Mouse (Mus musculus) olfactory bulb, adult 2 months (tissue): Measurements from ENCODE around the gene Gm9376. TPM values are rescaled to one million over a fixed set of nuclear protein-coding genes. Genes with fewer than 3 reads are reported as not detected.

ENCODE experiments used
- H3K27ac ChIP-seq: fragments of 200-500 bp; 2 replicates; pipeline ENCODE4 v1.5.1; 2012; ENCODE audit warnings: low read depth, low read length; ENCODE audit not compliant: insufficient read depth
- H3K4me1 ChIP-seq: fragments of 200-500 bp; 2 replicates; pipeline ENCODE4 v1.6.1; 2012; ENCODE audit warnings: low read length; ENCODE audit not compliant: control insufficient read depth, insufficient read depth
- H3K4me3 ChIP-seq: fragments of 200-500 bp; 2 replicates; pipeline ENCODE4 v1.5.1; 2012; ENCODE audit warnings: mild to moderate bottlenecking, low read depth, low read length, moderate library complexity; ENCODE audit not compliant: insufficient read depth
- CTCF ChIP-seq: fragments of 200-500 bp; IDR thresholded peaks from 2 replicates; pipeline ENCODE4 v1.5.1; 2012; ENCODE audit warnings: low read depth, mild to moderate bottlenecking, low read length, moderate library complexity; ENCODE audit not compliant: insufficient read depth
- POLR2A ChIP-seq: fragments of 200-500 bp; IDR thresholded peaks from 2 replicates; pipeline ENCODE4 v1.6.1; 2012; ENCODE audit warnings: mild to moderate bottlenecking, low read depth, low read length, moderate library complexity; ENCODE audit not compliant: insufficient read depth
- WGBS: fragments of 180-500 bp; shearing (Covaris S2); methylation state at CpG from one replicate; pipeline ENCODE4 v1.1.7; 2018; 5-methylcytosine and 5-hydroxymethylcytosine counted together
- polyA plus RNA-seq: library from polyadenylated mRNA; stranded (reverse); fragments of >200 nt; gene quantifications from 2 replicates; pipeline ENCODE4 v1.2.4, GENCODE M21; 2012; ENCODE audit warnings: low replicate concordance; ENCODE audit not compliant: missing spikeins, insufficient read depth, insufficient read length

The Gm9376 gene
- polyA plus RNA-seq = not detected in 2 replicates

DNA sequence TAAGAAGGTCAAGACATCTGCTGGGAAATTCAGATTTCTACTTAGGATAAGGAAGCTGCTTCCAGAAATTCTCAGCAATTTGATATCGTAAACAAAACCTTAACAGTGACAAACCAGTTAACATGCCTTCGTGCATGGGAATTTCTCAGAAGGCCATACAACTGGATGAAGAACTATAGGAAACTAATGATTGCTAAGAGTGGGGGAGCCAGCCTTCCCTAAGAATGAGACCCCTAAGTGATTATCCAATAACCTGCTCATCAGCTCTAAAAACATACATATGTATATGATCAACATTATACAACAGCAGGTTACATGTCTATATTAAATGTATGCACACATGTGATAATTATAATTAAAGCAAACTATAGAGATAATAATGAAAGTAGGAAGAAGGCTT, at the start of gene Gm9376:
Gene Gm9376, plus strand, starts transcription at position 301 of the 400 bp plus-strand sequence.
- no peak within 1 kb of the TSS for H3K27ac ChIP-seq
- 92% methylated on average over 2 of the region's 2 CpGs for WGBS
- no peak within 1 kb of the TSS for H3K4me3 ChIP-seq
- no peak for TF ChIP-seq CTCF
- no peak for TF ChIP-seq POLR2A
- H3K4me1 ChIP-seq = no peaks in the 10 kb centered on the region

DNA sequence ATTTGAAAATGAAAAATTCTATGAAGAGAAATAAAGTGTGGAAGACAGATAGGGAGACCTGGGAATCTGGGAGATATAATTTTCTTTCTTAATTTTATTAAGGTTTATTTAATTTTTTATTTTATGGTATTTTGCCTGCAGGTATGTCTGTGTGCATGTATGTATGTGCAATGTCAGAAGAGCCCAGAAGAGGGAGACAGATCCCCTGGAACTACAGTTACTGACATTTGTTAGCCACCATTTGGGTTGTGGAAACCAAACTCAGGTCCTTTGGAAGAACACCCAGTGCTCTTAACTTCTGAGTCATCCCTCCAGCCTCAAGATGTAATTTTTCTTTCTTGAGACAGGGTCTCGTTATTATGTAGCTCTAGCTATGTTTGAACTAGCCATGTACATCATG, 45.9 kb upstream of the Gm9376 start:
- Histone ChIP-seq H3K4me1 (0 out of 2 replicates have a peak, but pooled peaks cover 2% of the 10 kb centered on the region), H3K27ac (no peak overlapping the region), H3K4me3 (no peak overlapping the region)
- WGBS = 93% methylated on average over 1 of the region's 1 CpGs
- TF ChIP-seq CTCF (no peak), POLR2A (no peak)

DNA sequence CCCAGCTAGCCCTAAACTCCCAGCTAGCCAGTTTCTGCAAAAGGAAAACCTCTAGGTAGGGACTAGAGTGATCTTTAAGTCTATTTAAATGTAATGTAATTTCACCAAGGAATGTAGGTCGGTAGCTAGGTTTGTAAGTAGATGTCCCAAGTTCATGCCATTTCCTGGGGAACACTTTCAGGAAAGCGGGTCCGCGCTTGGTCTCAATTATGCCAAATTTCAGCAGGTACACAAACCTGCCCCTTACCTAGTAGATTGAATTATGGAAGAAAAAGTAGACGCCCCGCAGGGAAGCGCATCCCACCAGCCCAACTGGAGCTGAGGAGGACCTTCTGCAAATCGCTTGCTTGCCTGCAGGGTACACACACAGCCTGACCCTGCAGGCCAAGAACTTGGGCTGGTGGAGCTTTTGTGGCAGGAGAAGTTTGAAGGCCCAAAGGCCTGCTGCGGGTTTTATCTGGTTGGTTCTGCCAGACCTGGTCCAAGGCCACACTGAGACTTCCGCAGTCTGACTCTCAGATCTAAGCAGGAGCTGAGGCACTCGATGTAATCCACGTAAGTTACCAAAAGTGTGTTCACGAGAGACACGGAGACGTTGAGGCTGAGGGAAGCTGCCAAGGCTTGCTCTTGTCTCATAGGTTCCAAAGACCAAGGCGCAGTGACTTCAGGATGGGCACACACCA, 41.6 kb upstream of the Gm9376 start:
- 0 out of 2 replicates have a peak, but pooled peaks cover 4% of the 10 kb centered on the region for H3K4me1 ChIP-seq
- TF ChIP-seq POLR2A = no peak
- 0 out of 2 replicates have a peak, but pooled peaks have one; percentile 3 for TF ChIP-seq CTCF
- H3K4me3 ChIP-seq = no peak overlapping the region
- H3K27ac ChIP-seq = no peak overlapping the region
- WGBS = 73% methylated on average over 16 of the region's 16 CpGs

DNA sequence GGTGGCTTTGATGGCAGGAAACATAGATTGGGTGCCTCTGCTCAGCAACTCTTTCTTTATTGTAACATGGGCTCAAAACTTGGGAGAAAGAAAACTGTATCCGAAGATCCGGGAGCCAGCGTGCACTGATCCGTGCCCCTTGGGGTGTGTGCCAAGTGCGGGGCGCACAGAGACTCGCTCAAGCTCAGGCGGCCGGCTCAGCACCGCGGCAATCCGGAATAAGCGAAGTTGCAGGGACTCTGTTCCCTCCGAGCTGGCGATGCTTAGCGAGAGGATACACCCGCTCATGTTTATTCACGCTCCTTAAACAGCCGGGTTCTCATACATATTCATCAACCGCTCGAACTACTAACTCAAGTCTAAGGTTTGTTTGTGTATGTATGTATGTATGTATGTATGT, 40.8 kb upstream of the Gm9376 start:
- 3% methylated on average over 21 of the region's 21 CpGs for WGBS
- no peak for TF ChIP-seq CTCF
- no peak for TF ChIP-seq POLR2A
- no peak overlapping the region for H3K27ac ChIP-seq
- H3K4me1 ChIP-seq = 0 out of 2 replicates have a peak, but pooled peaks cover 4% of the 10 kb centered on the region
- no peak overlapping the region for H3K4me3 ChIP-seq

DNA sequence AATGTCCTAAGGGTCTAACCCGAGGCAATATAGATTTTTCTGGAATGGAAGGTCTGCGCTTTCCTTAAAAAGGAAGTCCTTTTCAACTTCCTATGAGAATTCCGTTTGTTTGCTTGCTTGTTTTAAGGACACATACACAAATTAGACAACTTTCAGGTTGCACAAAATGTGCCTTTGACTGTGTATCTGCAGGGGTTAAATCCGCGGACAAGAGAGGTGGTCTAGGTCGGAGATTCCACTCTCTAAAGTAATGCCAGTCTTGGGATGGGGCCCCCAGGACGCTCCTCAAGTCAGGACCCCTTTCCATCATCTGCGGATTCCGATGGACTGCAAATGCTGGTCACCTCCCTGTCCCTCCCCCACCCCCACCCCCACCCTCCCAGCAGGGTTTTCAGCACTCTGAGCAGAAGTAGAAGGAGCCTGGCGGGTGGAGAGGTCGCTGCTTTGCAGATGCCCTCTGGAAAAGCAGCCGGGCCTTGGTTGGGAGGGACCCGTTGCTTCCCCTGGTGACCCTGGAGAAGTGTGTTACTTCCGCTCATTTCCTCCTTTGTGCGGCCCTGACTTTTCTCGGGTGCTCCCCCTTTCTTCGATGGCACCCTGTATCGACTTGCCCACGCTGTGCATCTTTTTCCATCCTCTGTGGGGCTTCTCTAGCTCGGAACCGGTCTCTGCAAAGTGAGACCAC, 40.1 kb upstream of the Gm9376 start:
- Histone ChIP-seq H3K4me1 (0 out of 2 replicates have a peak, but pooled peaks cover 4% of the 10 kb centered on the region), H3K4me3 (no peak overlapping the region), H3K27ac (no peak overlapping the region)
- 26% methylated on average over 21 of the region's 21 CpGs for WGBS
- no peak for TF ChIP-seq CTCF

DNA sequence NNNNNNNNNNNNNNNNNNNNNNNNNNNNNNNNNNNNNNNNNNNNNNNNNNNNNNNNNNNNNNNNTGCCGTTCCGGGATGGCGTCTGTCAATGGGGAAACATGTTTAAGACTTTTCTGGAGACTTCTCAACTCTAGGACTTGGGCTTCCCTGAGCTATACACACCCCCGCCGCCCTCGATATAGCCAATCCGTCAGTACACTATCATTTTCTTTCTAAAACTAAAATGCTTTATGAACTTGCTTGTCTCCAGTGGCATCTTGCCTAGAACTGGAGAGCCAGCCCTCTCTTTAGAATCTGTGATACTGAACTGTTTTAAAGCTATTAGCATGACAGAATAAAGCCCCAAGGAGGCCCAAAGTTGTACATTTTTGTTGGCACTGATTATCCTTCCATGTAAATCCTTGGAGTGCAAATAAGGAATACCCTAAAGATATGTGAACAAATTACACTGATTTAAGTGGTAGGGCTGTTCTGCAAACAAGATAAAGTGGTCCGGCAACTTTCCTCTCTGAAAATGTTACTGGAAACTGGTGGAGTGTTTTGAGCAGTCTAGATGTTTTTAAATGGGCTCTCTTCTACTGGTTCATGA, 34.3 kb upstream of the Gm9376 start:
- Histone ChIP-seq H3K4me1 (peaks cover 28% of the 10 kb centered on the region), H3K27ac (no peak overlapping the region), H3K4me3 (no peak overlapping the region)
- TF ChIP-seq POLR2A = no peak
- TF ChIP-seq CTCF = no peak
- WGBS = 19% methylated on average over 8 of the region's 8 CpGs

DNA sequence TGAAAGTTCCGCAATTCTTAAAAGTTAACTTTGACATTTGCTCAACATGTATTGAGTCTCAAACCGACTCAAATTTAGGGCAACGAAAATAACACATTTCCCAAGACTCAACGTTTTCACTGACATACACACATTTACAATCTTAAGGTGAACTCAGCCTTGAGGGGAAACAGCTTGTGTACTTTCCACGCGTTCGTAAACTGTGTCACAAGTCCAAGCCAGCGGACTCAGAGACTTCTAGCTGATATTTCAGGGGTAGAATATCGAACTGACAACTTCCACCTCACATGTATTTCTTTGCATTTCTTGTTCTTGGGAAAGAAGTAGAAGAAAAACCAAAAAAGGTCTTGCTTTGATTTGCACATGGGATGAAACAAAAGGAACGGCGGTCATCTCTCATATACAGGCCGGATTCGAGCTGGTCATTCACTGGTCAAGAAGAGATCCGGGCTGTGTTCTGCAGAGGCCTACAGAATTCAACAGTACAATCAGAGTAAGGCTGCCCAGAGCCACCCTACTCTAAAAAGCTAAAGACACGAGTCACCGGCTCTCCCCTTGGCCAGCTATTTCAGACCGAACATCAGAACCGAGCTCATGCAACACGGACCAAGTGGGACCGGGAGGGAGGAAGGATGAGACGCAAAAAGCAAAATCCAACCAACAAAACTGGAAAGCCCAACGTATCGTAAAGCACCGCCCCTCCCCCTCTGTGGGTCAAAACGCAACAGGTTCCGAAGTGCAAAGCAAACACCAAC, 32.8 kb upstream of the Gm9376 start:
- TF ChIP-seq CTCF = no peak
- no peak for TF ChIP-seq POLR2A
- Histone ChIP-seq H3K27ac (no peak overlapping the region), H3K4me1 (peaks cover 28% of the 10 kb centered on the region), H3K4me3 (peak overlapping the region; percentile 39)
- WGBS = 14% methylated on average over 26 of the region's 26 CpGs

DNA sequence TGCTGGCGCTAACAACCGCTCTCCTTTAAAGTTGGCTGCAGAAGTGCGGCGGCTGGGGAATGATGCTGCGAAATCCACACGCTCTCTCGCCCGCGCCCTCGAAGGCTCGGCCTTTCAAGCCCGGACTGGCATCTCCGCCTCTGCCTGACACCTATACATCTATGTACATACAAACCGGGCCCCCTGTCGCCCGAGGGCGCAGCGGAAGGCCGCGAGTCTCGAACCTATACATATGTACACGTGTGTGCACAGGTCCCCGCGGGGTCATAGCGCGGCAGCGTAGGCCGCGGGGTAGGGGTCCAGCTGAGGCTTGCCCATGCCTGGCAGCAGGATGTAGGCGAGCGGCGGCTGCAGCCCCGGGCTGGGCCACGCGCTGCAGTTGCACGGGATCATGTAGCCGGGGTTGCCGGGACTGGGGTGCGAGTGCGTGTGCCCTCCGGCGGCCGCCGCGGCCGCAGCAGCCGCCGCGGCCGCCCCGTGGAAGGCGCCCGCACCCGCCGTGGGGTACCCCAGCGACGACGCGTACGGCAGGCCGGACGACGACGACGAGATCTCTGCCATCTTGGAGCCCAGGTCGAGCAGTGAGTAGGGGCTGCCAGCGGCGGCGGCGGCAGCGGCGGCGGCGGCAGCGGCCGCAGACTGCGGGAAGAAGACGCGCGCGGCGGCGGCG, 32.1 kb upstream of the Gm9376 start:
- H3K4me3 ChIP-seq = peak overlapping the region; percentile 39
- no peak for TF ChIP-seq POLR2A
- TF ChIP-seq CTCF = no peak
- WGBS = 2% methylated on average over 83 of the region's 84 CpGs
- peaks cover 28% of the 10 kb centered on the region for H3K4me1 ChIP-seq
- H3K27ac ChIP-seq = no peak overlapping the region
